Mouse (Mus musculus) MEL (cell line): ENCODE results near the gene 1700020D05Rik. TPM values are rescaled to one million over a fixed set of nuclear protein-coding genes. Genes with fewer than 3 reads are reported as not detected.

Experiments used
- DNase-seq: peaks from one replicate; pipeline ENCODE4 v3.0.0; 2011; ENCODE audit warnings: low read depth, low spot score
- H3K27ac ChIP-seq: 2 replicates; pipeline ENCODE4 v1.5.1; 2012; ENCODE audit warnings: low read depth, mild to moderate bottlenecking, control low read depth, low read length, moderate library complexity; ENCODE audit not compliant: control insufficient read depth
- H3K27me3 ChIP-seq, 2 experiments: fragments of 150-350 bp in 1 of 2; sonication (generic) in 1 of 2; 2 replicates each; pipeline ENCODE4 v1.6.1; 2012; ENCODE audit warnings: low read length in 2 of 2, mild to moderate bottlenecking in 2 of 2, improper control_type of control experiment in 1 of 2, moderate library complexity in 1 of 2; ENCODE audit not compliant: insufficient read depth in 2 of 2, control insufficient read depth in 1 of 2
- H3K36me3 ChIP-seq, 2 experiments: 2 replicates each; pipeline ENCODE4 v1.6.1; 2012 to 2014; ENCODE audit warnings: low read length in 2 of 2, improper control_type of control experiment in 1 of 2, inconsistent platforms in 1 of 2, mild to moderate bottlenecking in 1 of 2; ENCODE audit not compliant: insufficient read depth in 2 of 2, control insufficient read depth in 1 of 2
- H3K4me1 ChIP-seq, 2 experiments: fragments of 150-350 bp in 1 of 2; sonication (generic) in 1 of 2; 2 replicates each; pipeline ENCODE4 v1.6.1; 2012; ENCODE audit warnings: low read length in 2 of 2, improper control_type of control experiment in 1 of 2, mild to moderate bottlenecking in 1 of 2; ENCODE audit not compliant: insufficient read depth in 2 of 2, control insufficient read depth in 1 of 2
- H3K4me3 ChIP-seq, 2 experiments: fragments of 150-350 bp in 1 of 2; sonication (generic) in 1 of 2; 2 replicates each; pipeline ENCODE4 v1.5.1; 2012; ENCODE audit warnings: low read depth in 2 of 2, low read length in 2 of 2, mild to moderate bottlenecking in 2 of 2, moderate library complexity in 2 of 2, control low read depth in 1 of 2, improper control_type of control experiment in 1 of 2; ENCODE audit not compliant: control insufficient read depth in 1 of 2, insufficient read depth in 1 of 2
- H3K79me2 ChIP-seq: 2 replicates; pipeline ENCODE4 v1.6.1; 2012; ENCODE audit warnings: mild to moderate bottlenecking, low read length, moderate library complexity; ENCODE audit not compliant: control insufficient read depth, poor library complexity, insufficient read depth
- H3K9ac ChIP-seq: 2 replicates; pipeline ENCODE4 v1.6.1; 2012; ENCODE audit warnings: low read depth, mild to moderate bottlenecking, control low read depth, low read length, moderate library complexity; ENCODE audit not compliant: control insufficient read depth, poor library complexity, severe bottlenecking
- H3K9me3 ChIP-seq: fragments of 150-350 bp; sonication (generic); replicated peaks from 2 replicates; pipeline ENCODE4 v1.6.1; 2012; ENCODE audit warnings: mild to moderate bottlenecking, low read length, improper control_type of control experiment, moderate library complexity; ENCODE audit not compliant: insufficient read depth
- CHD2 ChIP-seq: IDR thresholded peaks from 2 replicates; pipeline ENCODE4 v1.6.1; 2011; ENCODE audit warnings: low read length, improper control_type of control experiment
- E2F4 ChIP-seq: IDR thresholded peaks from 2 replicates; pipeline ENCODE4 v1.6.1; 2011; ENCODE audit warnings: low read depth, low read length, improper control_type of control experiment, borderline replicate concordance
- EP300 ChIP-seq, 2 experiments: IDR thresholded peaks; 2 replicates each; pipeline ENCODE4 v1.6.1; 2011; ENCODE audit warnings: improper control_type of control experiment in 2 of 2, low read length in 2 of 2, low read depth in 1 of 2, mild to moderate bottlenecking in 1 of 2
- GATA1 ChIP-seq: IDR thresholded peaks from 2 replicates; pipeline ENCODE4 v1.6.1; 2011; ENCODE audit warnings: low read depth, low read length, improper control_type of control experiment
- KAT2A ChIP-seq: conservative IDR thresholded peaks from 2 replicates; pipeline ENCODE4 v1.6.1; 2012; ENCODE audit warnings: low read depth, low read length, improper control_type of control experiment, inconsistent platforms
- NELFE ChIP-seq: IDR thresholded peaks from 2 replicates; pipeline ENCODE4 v1.6.1; 2011; ENCODE audit warnings: low read depth, low read length, improper control_type of control experiment
- TBP ChIP-seq: IDR thresholded peaks from 2 replicates; pipeline ENCODE4 v1.8.0; 2011; ENCODE audit warnings: low read depth, low read length, improper control_type of control experiment
- UBTF ChIP-seq: IDR thresholded peaks from 2 replicates; pipeline ENCODE4 v1.6.1; 2012; ENCODE audit warnings: low read depth, mild to moderate bottlenecking, inconsistent platforms, low read length, improper control_type of control experiment, moderate library complexity, borderline replicate concordance; ENCODE audit not compliant: insufficient read depth
- ZC3H11A ChIP-seq: IDR thresholded peaks from 2 replicates; pipeline ENCODE4 v1.6.1; 2012; ENCODE audit warnings: low read depth, mild to moderate bottlenecking, inconsistent platforms, low read length, improper control_type of control experiment
- ZKSCAN1 ChIP-seq: IDR thresholded peaks from 2 replicates; pipeline ENCODE4 v1.6.1; 2012; ENCODE audit warnings: low read depth, mild to moderate bottlenecking, inconsistent platforms, low read length, improper control_type of control experiment, moderate library complexity
- ZNF384 ChIP-seq: IDR thresholded peaks from 2 replicates; pipeline ENCODE4 v1.6.1; 2012; ENCODE audit warnings: low read depth, mild to moderate bottlenecking, inconsistent platforms, low read length, improper control_type of control experiment
- polyA plus RNA-seq, 2 experiments: library from polyadenylated mRNA; stranded (reverse) in 1 of 2; unstranded in 1 of 2; fragments of >175 nt in 1 of 2; fragments of >200 nt in 1 of 2; gene quantifications; 2 replicates each; pipeline versions ENCODE4 v1.2.1 to v1.2.4; 2012; ENCODE audit warnings: low replicate concordance in 2 of 2, low read depth in 1 of 2; ENCODE audit not compliant: insufficient read length in 2 of 2, insufficient read depth in 1 of 2, missing spikeins in 1 of 2
- total RNA-seq: library from RNA; depleted of rRNA; stranded (reverse); fragments of 300-350 nt; gene quantifications from 2 replicates; pipeline ENCODE4 v1.2.3, GENCODE M21; 2012; rRNA removed

The 1700020D05Rik gene
- 0.19 and 0.23 TPM in 2 replicates for total RNA-seq
- under 1 TPM in 1 of 2 experiments, not detected in 1; 0.78 TPM for polyA plus RNA-seq

- Histone ChIP-seq H3K27me3 (no peaks in the 10 kb centered on the region), H3K79me2 (peaks cover 8% of the 10 kb centered on the region), H3K4me1 (no peaks in the 10 kb centered on the region; a peak in 1 of 4 replicates), H3K9me3 (no peaks in the 10 kb centered on the region), H3K36me3 (no peaks in the 10 kb centered on the region; a peak in 1 of 4 replicates), H3K4me3 (no peak within 1 kb of the TSS), H3K27ac (no peak within 1 kb of the TSS), H3K9ac (no peak within 1 kb of the TSS)
- no peak for DNase-seq
- TF ChIP-seq ZNF384: no peak
- no peak for TF ChIP-seq NELFE
- TF ChIP-seq UBTF: no peak
- no peak for TF ChIP-seq KAT2A
- TF ChIP-seq ZC3H11A: no peak
- no peak for TF ChIP-seq TBP
- TF ChIP-seq E2F4: no peak
Measured at GRCm38 (mm10) chr19:5503687-5504086, at the start of gene 1700020D05Rik. TSS of gene 1700020D05Rik (minus strand) at chr19:5503787.

- Histone ChIP-seq H3K4me1 (peaks cover 0 to 21% of the 10 kb centered on the region in 2 experiments; a peak in 2 of 4 replicates), H3K4me3 (no peak overlapping the region), H3K27ac (peak overlapping the region; percentile 53), H3K79me2 (no peaks in the 10 kb centered on the region), H3K9ac (no peak overlapping the region; the same call in 1 of the 2 replicates), H3K9me3 (no peaks in the 10 kb centered on the region), H3K27me3 (no peaks in the 10 kb centered on the region), H3K36me3 (peaks cover 0 to 10% of the 10 kb centered on the region in 2 experiments; a peak in 2 of 4 replicates)
- TF ChIP-seq GATA1 (peak; percentile 66), EP300 (IDR thresholded peaks at IDR 0.05; ENCODE audit: low read depth in 1 of 2, low read length in 2 of 2) (peak; percentile 11 to 72; a peak in 3 of 4 replicates), ZNF384 (no peak), CHD2 (no peak)
- DNase-seq: peak; percentile 80
Measured at GRCm38 (mm10) chr19:5547471-5548056, 44.0 kb upstream of the 1700020D05Rik start.

GRCm38 (mm10) chr19:5544031-5544430, 40.4 kb upstream of the 1700020D05Rik start:
- H3K4me3 ChIP-seq: no peak overlapping the region
- peaks cover 0 to 10% of the 10 kb centered on the region in 2 experiments; a peak in 2 of 4 replicates for H3K36me3 ChIP-seq
- no peaks in the 10 kb centered on the region for H3K79me2 ChIP-seq
- DNase-seq: no peak
- TF ChIP-seq ZKSCAN1 (no peak), KAT2A (no peak)
- H3K27me3 ChIP-seq: no peaks in the 10 kb centered on the region
- H3K27ac ChIP-seq: no peak overlapping the region
- H3K9ac ChIP-seq: no peak overlapping the region
- H3K4me1 ChIP-seq: peaks cover 0 to 21% of the 10 kb centered on the region in 2 experiments; a peak in 2 of 4 replicates
- H3K9me3 ChIP-seq: no peaks in the 10 kb centered on the region
